Mouse (Mus musculus): Measurements from ENCODE around the gene Olfr461. TPM values are rescaled to one million over a fixed set of nuclear protein-coding genes. Genes with fewer than 3 reads are reported as not detected.

Olfr461 gene
- polyA plus RNA-seq, 1 experiment from 2014 or later: 0.09 TPM

DNA sequence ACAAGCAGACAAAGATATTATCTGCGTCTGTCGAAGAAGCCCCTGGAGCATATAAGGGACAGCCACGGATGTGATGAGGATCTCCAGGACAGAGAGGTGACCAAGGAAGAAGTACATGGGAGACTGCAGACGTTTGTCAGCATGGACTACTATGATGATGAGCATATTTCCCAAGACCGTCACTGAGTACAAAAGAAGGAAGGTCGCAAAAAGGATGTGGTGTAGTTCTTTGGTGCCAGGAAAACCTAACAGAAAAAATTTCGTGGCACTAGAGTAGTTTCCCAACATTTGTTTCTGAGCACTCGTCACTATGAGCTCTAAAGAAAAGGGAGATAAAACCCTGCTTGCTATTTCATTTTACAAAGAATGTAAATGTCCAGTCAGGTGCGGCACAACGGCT, 10.2 kb downstream of the Olfr461 start:
- no peak overlapping the region for H3K4me3 ChIP-seq (replicated peaks; ENCODE audit: low read length)
- WGBS: 76% methylated on average over 10 of the region's 10 CpGs
- H3K9ac ChIP-seq (ENCODE audit: low read length): no peak overlapping the region
- H3K4me1 ChIP-seq (ENCODE audit: control insufficient read depth, insufficient read depth, low read length): no peaks in the 10 kb centered on the region
- H3K27me3 ChIP-seq (ENCODE audit: control insufficient read depth, insufficient read depth, low read length): no peaks in the 10 kb centered on the region
- H3K27ac ChIP-seq (ENCODE audit: low read length): no peak overlapping the region
- no peak overlapping the region for H3K4me2 ChIP-seq (ENCODE audit: low read depth, low read length)
- no peaks in the 10 kb centered on the region for H3K36me3 ChIP-seq (ENCODE audit: control insufficient read depth, insufficient read depth, low read length)
- no peaks in the 10 kb centered on the region for H3K9me3 ChIP-seq (replicated peaks; ENCODE audit: control insufficient read depth, low read length)
- ATAC-seq (ENCODE audit: insufficient read depth, low FRiP score): no peak

DNA sequence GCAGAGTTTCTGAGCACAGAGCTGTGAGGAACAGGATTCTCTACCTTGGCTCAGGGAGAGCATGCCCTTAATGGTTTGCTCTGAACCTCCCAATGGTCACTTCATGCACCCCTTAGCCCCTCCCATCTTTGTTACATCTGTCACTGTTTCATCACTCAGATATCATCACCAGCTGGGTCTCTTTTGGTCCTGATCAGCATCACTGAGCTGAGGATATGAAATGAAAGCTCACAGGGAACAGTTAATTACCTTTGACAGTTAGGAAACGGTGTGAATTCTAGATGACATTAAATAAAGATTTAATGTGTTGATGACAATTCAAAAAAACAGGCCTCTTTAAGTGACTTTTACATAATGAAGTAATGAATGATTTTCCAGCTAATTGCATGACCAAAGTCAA, 35.4 kb downstream of the Olfr461 start, which contains the start of gene Prss37:
Gene Prss37, minus strand, starts transcription at position 101 of the 400 bp plus-strand sequence.
- Histone ChIP-seq H3K4me3 (replicated peaks; ENCODE audit: low read length) (no peak within 1 kb of the TSS), H3K36me3 (ENCODE audit: control insufficient read depth, insufficient read depth, low read length) (no peaks in the 10 kb centered on the region), H3K4me1 (ENCODE audit: control insufficient read depth, insufficient read depth, low read length) (no peaks in the 10 kb centered on the region), H3K9me3 (replicated peaks; ENCODE audit: control insufficient read depth, low read length) (no peaks in the 10 kb centered on the region), H3K4me2 (ENCODE audit: low read depth, low read length) (no peak within 1 kb of the TSS), H3K27ac (ENCODE audit: low read length) (no peak within 1 kb of the TSS), H3K9ac (ENCODE audit: low read length) (no peak within 1 kb of the TSS), H3K27me3 (ENCODE audit: control insufficient read depth, insufficient read depth, low read length) (no peaks in the 10 kb centered on the region)
- no peak for ATAC-seq (ENCODE audit: insufficient read depth, low FRiP score)
- 63% methylated on average over 1 of the region's 1 CpGs for WGBS

DNA sequence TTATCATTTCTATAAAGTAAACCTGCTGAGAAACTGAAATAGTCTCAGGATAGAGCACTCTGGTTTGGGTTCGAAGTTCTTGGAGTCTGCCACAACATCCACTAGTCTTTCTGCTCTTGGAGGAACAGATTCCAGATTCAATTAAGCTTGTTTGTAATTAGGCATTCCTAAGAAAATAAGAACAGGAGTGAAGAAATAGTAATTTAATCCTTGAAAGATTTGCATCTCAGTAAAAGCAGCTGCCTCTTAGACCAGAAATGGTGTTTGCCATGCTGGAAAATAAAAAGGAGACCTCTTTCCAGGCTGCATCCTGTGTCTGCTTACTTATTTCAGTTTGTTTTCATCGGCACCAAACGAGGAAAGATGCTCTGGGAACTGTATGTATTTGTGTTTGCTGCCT, 61.6 kb downstream of the Olfr461 start, which contains the start of gene Tas2r108:
Gene Tas2r108, plus strand, starts transcription at position 301 of the 400 bp plus-strand sequence.
- Histone ChIP-seq H3K4me1 (ENCODE audit: control insufficient read depth, insufficient read depth, low read length) (no peaks in the 10 kb centered on the region), H3K9ac (ENCODE audit: low read length) (no peak within 1 kb of the TSS), H3K4me3 (replicated peaks; ENCODE audit: low read length) (no peak within 1 kb of the TSS), H3K36me3 (ENCODE audit: control insufficient read depth, insufficient read depth, low read length) (no peaks in the 10 kb centered on the region), H3K4me2 (ENCODE audit: low read depth, low read length) (no peak within 1 kb of the TSS), H3K9me3 (replicated peaks; ENCODE audit: control insufficient read depth, low read length) (no peaks in the 10 kb centered on the region), H3K27me3 (ENCODE audit: control insufficient read depth, insufficient read depth, low read length) (no peaks in the 10 kb centered on the region), H3K27ac (ENCODE audit: low read length) (no peak within 1 kb of the TSS)
- no peak for ATAC-seq (ENCODE audit: insufficient read depth, low FRiP score)
- 86% methylated on average over 3 of the region's 3 CpGs for WGBS

Other genes with a start within 250 kb of the Olfr461 start
- 34.9 and 40.0 TPM in 2 replicates for gene Agk, start 229.9 kb downstream of the Olfr461 start, polyA plus RNA-seq (2015; fragmentation: Nextera tagmentation; extraction: Ambion mirVana)
- gene E330009J07Rik, start 118.9 kb downstream of the Olfr461 start, polyA plus RNA-seq (2015; fragmentation: Nextera tagmentation; extraction: Ambion mirVana): 16.6 and 19.8 TPM in 2 replicates
- gene Wee2, start 116.0 kb downstream of the Olfr461 start, polyA plus RNA-seq (2015; fragmentation: Nextera tagmentation; extraction: Ambion mirVana): not detected in 2 replicates
- gene Ssbp1, start 83.7 kb downstream of the Olfr461 start, polyA plus RNA-seq (2015; fragmentation: Nextera tagmentation; extraction: Ambion mirVana): 135 and 143 TPM in 2 replicates
- gene Tas2r137, start 63.8 kb downstream of the Olfr461 start, polyA plus RNA-seq (2015; fragmentation: Nextera tagmentation; extraction: Ambion mirVana): not detected in 2 replicates
- gene Tas2r108, start 61.5 kb downstream of the Olfr461 start, polyA plus RNA-seq (2015; fragmentation: Nextera tagmentation; extraction: Ambion mirVana): not detected in 2 replicates
- gene Prss37, start 35.5 kb downstream of the Olfr461 start, polyA plus RNA-seq (2015; fragmentation: Nextera tagmentation; extraction: Ambion mirVana): not detected in 2 replicates
- gene Olfr460, start 14.4 kb upstream of the Olfr461 start, polyA plus RNA-seq (2015; fragmentation: Nextera tagmentation; extraction: Ambion mirVana): not detected in 2 replicates
- gene Clec5a, start 30.8 kb upstream of the Olfr461 start, polyA plus RNA-seq (2015; fragmentation: Nextera tagmentation; extraction: Ambion mirVana): 1.8 and 2.8 TPM in 2 replicates
- gene Tas2r138, start 58.3 kb upstream of the Olfr461 start, polyA plus RNA-seq (2015; fragmentation: Nextera tagmentation; extraction: Ambion mirVana): not detected in 2 replicates
- 3.0 and 3.9 TPM in 2 replicates for gene Mgam, start 73.8 kb upstream of the Olfr461 start, polyA plus RNA-seq (2015; fragmentation: Nextera tagmentation; extraction: Ambion mirVana)